Mouse (Mus musculus): Measurements from ENCODE around the gene Bcr. TPM values are rescaled to one million over a fixed set of nuclear protein-coding genes. Genes with fewer than 3 reads are reported as not detected.

The Bcr gene
- total and polyA plus RNA-seq, 2 experiments from 2014 or later: 10.1 to 61.4 TPM

DNA sequence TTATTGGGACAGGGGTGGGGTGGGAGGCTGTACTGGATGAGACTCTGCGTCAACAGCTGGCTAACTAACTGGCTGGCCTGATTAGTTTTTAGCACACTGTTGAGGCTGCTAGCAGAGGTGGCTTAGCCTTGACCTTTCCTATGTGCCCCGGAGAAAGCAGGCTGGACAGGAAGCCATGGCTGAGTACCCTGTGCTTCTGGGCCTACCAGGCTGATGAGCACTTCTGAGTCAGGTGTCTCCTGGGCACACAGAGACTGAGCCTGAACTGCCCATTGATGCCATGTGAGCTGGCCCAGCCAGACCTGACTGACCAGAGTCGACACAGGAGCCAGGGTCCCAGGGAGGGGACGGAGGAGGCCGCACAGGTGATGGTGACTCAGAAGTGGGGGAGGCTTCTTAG, 90.0 kb downstream of the Bcr start:
- Histone ChIP-seq H3K4me3 (ENCODE audit: low read length) (no peak overlapping the region), H3K9me3 (ENCODE audit: low read length) (no peaks in the 10 kb centered on the region), H3K36me3 (ENCODE audit: insufficient read depth, low read length) (peaks cover 30% of the 10 kb centered on the region), H3K4me2 (ENCODE audit: low read depth, low read length) (no peak overlapping the region), H3K27ac (no peak overlapping the region), H3K4me1 (ENCODE audit: insufficient read depth, low read length) (no peaks in the 10 kb centered on the region), H3K27me3 (ENCODE audit: insufficient read depth, low read length) (no peaks in the 10 kb centered on the region), H3K9ac (replicated peaks; ENCODE audit: low read length) (no peak overlapping the region)
- DNase-seq (ENCODE audit: low spot score) (no peak), ATAC-seq (no peak)
- no peak for TF ChIP-seq CTCF (IDR thresholded peaks at IDR 0.05; ENCODE audit: low read depth)
- WGBS: 76% methylated on average over 5 of the region's 5 CpGs

GRCm38 (mm10) chr10:75151311-75151710, 90.9 kb downstream of the Bcr start:
- Histone ChIP-seq H3K9me3 (ENCODE audit: low read length) (no peaks in the 10 kb centered on the region), H3K36me3 (ENCODE audit: insufficient read depth, low read length) (peaks cover 30% of the 10 kb centered on the region), H3K4me3 (ENCODE audit: low read length) (no peak overlapping the region), H3K4me2 (ENCODE audit: low read depth, low read length) (no peak overlapping the region), H3K27ac (no peak overlapping the region), H3K4me1 (ENCODE audit: insufficient read depth, low read length) (no peaks in the 10 kb centered on the region), H3K27me3 (ENCODE audit: insufficient read depth, low read length) (no peaks in the 10 kb centered on the region), H3K9ac (replicated peaks; ENCODE audit: low read length) (no peak overlapping the region)
- TF ChIP-seq CTCF (IDR thresholded peaks at IDR 0.05; ENCODE audit: low read depth): peak; percentile 96
- peak; percentile 81 for ATAC-seq
- DNase-seq (ENCODE audit: low spot score): peak; percentile 96

DNA sequence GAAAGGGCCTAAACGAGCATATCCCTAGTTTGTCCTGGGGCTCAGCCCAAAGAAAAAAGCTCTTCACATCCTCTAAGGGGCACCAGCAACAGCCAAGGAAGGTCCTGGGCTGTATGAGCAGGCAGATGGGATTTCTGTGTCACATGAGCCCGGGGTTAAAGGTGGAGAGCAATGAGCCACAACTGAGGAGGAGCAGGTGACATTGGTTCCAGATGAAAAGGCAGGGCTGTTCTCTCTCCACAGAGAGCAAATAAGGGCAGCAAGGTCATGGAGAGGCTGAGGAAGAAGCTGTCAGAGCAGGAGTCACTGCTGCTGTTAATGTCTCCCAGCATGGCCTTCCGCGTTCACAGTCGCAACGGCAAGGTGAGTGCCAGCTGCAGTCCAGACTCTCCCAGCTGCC, 96.4 kb downstream of the Bcr start:
- Histone ChIP-seq H3K36me3 (ENCODE audit: insufficient read depth, low read length) (peaks cover 29% of the 10 kb centered on the region), H3K4me2 (ENCODE audit: low read depth, low read length) (no peak overlapping the region), H3K27me3 (ENCODE audit: insufficient read depth, low read length) (no peaks in the 10 kb centered on the region), H3K9ac (replicated peaks; ENCODE audit: low read length) (no peak overlapping the region), H3K4me3 (ENCODE audit: low read length) (no peak overlapping the region), H3K4me1 (ENCODE audit: insufficient read depth, low read length) (no peaks in the 10 kb centered on the region), H3K9me3 (ENCODE audit: low read length) (no peaks in the 10 kb centered on the region), H3K27ac (no peak overlapping the region)
- no peak for DNase-seq (ENCODE audit: low spot score)
- no peak for TF ChIP-seq CTCF (IDR thresholded peaks at IDR 0.05; ENCODE audit: low read depth)
- 70% methylated on average over 6 of the region's 6 CpGs for WGBS
- no peak for ATAC-seq

DNA sequence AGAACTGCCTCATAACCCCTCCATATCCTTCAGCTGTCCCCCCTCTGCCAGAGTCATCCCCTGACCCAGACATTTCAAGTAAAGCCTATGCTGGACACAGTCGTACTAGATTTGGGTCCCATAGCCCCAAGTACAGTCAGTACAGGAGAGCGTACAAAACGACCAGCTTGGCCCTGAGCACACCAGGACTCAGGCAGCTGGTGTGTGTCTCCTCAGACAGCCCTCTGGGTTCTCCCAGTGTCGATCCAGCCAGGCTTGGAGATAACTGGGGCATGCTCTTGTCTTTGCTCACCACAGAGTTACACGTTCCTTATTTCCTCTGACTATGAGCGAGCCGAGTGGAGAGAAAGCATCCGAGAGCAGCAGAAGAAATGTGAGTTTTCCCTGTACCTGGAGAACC, 97.3 kb downstream of the Bcr start:
- Histone ChIP-seq H3K36me3 (ENCODE audit: insufficient read depth, low read length) (peaks cover 29% of the 10 kb centered on the region), H3K4me1 (ENCODE audit: insufficient read depth, low read length) (no peaks in the 10 kb centered on the region), H3K9ac (replicated peaks; ENCODE audit: low read length) (no peak overlapping the region), H3K27ac (no peak overlapping the region), H3K4me3 (ENCODE audit: low read length) (no peak overlapping the region), H3K9me3 (ENCODE audit: low read length) (no peaks in the 10 kb centered on the region), H3K4me2 (ENCODE audit: low read depth, low read length) (no peak overlapping the region), H3K27me3 (ENCODE audit: insufficient read depth, low read length) (no peaks in the 10 kb centered on the region)
- no peak for TF ChIP-seq CTCF (IDR thresholded peaks at IDR 0.05; ENCODE audit: low read depth)
- WGBS: 88% methylated on average over 8 of the region's 8 CpGs
- DNase-seq (ENCODE audit: low spot score): no peak
- no peak for ATAC-seq

- DNase-seq (ENCODE audit: low spot score) (no peak), ATAC-seq (no peak)
- Histone ChIP-seq H3K4me1 (ENCODE audit: insufficient read depth, low read length) (no peaks in the 10 kb centered on the region), H3K9me3 (ENCODE audit: low read length) (no peaks in the 10 kb centered on the region), H3K27ac (no peak overlapping the region), H3K4me3 (ENCODE audit: low read length) (no peak overlapping the region), H3K27me3 (ENCODE audit: insufficient read depth, low read length) (no peaks in the 10 kb centered on the region), H3K36me3 (ENCODE audit: insufficient read depth, low read length) (peaks cover 35% of the 10 kb centered on the region), H3K9ac (replicated peaks; ENCODE audit: low read length) (no peak overlapping the region), H3K4me2 (ENCODE audit: low read depth, low read length) (no peak overlapping the region)
- TF ChIP-seq CTCF (IDR thresholded peaks at IDR 0.05; ENCODE audit: low read depth): no peak
- WGBS: 82% methylated on average over 1 of the region's 1 CpGs
Observed at GRCm38 (mm10) chr10:75158356-75158755, 98.0 kb downstream of the Bcr start.

DNA sequence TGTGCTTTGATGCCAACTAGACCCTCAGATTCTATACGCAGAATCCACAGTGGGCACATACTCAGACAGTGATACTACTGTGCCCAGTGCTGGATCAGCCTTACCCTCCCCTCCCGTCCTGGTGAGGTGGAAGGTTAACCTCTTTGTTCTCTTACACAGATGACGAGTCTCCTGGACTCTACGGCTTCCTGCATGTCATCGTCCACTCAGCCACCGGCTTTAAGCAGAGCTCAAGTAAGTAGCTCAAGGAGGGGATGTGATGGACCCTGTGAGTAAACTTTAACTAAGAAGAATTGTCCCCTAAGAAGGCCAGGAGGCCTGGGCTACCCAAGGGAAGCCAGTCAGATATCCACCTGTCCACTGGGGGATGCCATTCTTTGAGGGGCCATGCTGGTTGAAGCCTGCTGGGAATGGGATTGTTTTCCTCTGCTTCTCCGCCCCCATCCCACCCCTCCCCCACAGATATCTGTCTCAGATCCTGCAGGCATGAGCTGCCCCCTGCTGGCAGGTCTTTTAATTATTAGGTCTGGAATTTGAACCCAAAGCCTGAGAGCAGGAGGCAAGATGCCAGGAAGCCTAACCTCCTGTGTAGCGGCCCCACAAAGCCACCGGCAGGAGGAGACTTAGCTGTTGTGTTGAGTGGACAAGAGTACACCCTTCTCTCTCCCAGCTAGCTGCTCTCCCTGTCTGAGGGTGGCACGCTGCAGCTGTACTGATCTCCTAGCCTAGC, 99.9 kb downstream of the Bcr start:
- Histone ChIP-seq H3K4me2 (ENCODE audit: low read depth, low read length) (no peak overlapping the region), H3K9ac (replicated peaks; ENCODE audit: low read length) (no peak overlapping the region), H3K36me3 (ENCODE audit: insufficient read depth, low read length) (peaks cover 29% of the 10 kb centered on the region; the same call in 1 of the 2 replicates), H3K9me3 (ENCODE audit: low read length) (no peaks in the 10 kb centered on the region), H3K27ac (no peak overlapping the region), H3K27me3 (ENCODE audit: insufficient read depth, low read length) (no peaks in the 10 kb centered on the region), H3K4me3 (ENCODE audit: low read length) (no peak overlapping the region), H3K4me1 (ENCODE audit: insufficient read depth, low read length) (no peaks in the 10 kb centered on the region)
- TF ChIP-seq CTCF (IDR thresholded peaks at IDR 0.05; ENCODE audit: low read depth): peak; percentile 18; the same call in 1 of the 2 replicates
- DNase-seq (ENCODE audit: low spot score): no peak
- no peak for ATAC-seq
- WGBS: 73% methylated on average over 10 of the region's 10 CpGs

DNA sequence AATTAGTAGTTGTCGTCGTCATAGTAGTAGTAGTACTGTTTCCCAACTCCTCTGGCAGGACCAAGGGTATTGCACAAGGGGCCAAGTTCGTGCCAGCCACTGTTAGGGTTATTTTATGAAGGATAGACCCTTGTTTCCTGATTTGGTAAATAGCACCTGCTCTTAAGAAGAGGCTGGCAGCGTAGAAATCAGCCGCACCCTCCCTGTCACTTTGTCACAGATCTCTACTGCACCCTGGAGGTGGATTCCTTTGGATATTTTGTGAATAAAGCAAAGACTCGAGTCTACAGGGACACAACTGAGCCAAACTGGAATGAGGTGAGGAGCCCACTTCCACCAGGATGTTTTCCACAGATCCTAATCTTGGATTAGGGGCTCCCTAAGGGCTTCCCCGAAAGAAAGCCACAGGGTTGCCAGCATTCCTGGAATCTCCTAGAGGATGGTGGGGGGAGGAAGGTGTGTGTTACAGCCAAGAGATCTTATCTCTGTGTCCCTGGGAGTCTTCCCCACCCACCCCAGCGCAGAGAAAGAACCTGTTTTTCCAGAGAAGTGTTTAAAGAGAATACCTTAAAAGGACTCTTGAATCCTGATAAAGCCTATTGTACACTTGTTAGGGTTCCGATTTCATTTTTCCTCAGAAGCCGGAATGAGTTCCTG, 105.6 kb downstream of the Bcr start:
- Histone ChIP-seq H3K36me3 (ENCODE audit: insufficient read depth, low read length) (peaks cover 46% of the 10 kb centered on the region), H3K27me3 (ENCODE audit: insufficient read depth, low read length) (no peaks in the 10 kb centered on the region), H3K4me3 (ENCODE audit: low read length) (no peak overlapping the region), H3K9me3 (ENCODE audit: low read length) (no peaks in the 10 kb centered on the region), H3K4me1 (ENCODE audit: insufficient read depth, low read length) (no peaks in the 10 kb centered on the region), H3K27ac (no peak overlapping the region), H3K4me2 (ENCODE audit: low read depth, low read length) (no peak overlapping the region), H3K9ac (replicated peaks; ENCODE audit: low read length) (no peak overlapping the region)
- ATAC-seq (no peak), DNase-seq (ENCODE audit: low spot score) (no peak)
- WGBS: 79% methylated on average over 10 of the region's 10 CpGs
- 0 out of 2 replicates have a peak, but pooled peaks have one; percentile 25 for TF ChIP-seq CTCF (IDR thresholded peaks at IDR 0.05; ENCODE audit: low read depth)

Measured in hindbrain, postnatal 0 days (tissue).